Mouse (Mus musculus): ENCODE results near the gene 4931409K22Rik.
A peak's percentile ranks its signal among the peaks of the same experiment; 100 is the strongest.
"Not testable (repeated sequence)": the region's sequence is repeated elsewhere in the genome, so short reads cannot be mapped to it uniquely, and the experiment has no call there.

The 4931409K22Rik gene

DNA sequence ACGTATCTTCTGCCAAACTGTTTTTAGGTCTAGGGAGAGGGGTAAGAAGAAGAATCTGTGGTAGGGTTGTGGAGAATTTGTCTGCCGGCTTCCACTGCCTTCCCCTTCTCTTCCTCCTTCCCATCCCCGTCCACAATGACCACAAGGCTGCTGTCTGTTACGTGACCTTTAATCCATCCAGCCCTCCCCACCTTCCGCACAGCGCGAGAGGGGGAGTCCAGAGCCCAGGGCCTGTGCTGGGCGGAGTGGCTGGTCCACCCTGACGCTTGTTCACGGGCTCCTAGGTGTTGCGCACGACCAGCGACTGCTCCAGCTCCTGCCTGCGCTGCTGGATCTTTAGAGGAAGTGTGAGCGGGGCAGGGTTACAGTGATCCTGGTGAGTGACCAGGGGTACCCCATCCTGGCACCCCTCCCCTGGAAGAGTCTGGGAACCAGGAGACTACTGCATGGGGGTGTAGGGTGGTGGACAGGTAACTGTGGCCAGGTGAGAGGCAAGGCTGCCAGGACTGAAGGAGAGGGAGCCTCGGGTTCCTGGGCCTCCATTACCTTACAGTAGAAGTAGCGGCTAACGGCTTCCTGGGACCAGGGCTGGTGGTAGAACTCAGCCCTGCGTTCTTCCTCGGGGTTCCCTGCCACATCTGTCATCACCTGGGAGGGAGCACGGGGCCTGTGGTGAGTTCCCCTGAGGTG is 36.0 kb upstream of the 4931409K22Rik start:
- DNase-seq: peak in 1 of 2 experiments; percentile 24

DNA sequence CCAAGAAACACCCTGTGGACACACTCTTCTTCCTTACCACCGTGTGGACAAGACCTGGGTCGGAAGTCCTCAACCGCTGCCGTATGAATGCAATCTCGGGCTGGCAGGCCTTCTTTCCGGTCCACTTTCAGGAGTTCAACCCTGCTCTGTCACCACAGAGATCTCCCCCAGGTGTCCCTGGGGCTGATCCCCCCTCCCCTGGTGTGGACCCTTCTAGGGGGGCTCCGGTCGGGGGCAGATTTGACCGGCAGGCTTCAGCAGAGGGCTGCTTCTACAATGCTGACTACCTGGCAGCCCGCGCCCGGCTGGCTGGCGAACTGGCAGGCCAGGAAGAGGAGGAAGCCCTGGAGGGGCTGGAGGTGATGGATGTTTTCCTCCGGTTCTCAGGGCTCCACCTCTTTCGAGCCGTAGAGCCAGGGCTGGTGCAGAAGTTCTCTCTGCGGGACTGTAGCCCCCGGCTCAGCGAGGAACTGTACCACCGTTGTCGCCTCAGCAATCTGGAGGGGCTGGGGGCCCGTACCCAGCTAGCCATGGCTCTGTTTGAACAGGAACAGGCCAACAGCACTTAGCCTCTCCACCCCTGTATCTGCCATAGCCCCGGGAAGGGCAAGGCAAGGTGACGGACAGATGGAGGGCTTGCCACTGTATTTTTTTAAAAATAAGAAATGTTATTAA is 35.3 kb upstream of the 4931409K22Rik start:
- peak in 1 of 2 experiments; percentile 31 for DNase-seq

GRCm38 (mm10) chr5:24591268-24591721 is 34.7 kb upstream of the 4931409K22Rik start:
- DNase-seq: peak in 1 of 2 experiments; percentile 27

DNA sequence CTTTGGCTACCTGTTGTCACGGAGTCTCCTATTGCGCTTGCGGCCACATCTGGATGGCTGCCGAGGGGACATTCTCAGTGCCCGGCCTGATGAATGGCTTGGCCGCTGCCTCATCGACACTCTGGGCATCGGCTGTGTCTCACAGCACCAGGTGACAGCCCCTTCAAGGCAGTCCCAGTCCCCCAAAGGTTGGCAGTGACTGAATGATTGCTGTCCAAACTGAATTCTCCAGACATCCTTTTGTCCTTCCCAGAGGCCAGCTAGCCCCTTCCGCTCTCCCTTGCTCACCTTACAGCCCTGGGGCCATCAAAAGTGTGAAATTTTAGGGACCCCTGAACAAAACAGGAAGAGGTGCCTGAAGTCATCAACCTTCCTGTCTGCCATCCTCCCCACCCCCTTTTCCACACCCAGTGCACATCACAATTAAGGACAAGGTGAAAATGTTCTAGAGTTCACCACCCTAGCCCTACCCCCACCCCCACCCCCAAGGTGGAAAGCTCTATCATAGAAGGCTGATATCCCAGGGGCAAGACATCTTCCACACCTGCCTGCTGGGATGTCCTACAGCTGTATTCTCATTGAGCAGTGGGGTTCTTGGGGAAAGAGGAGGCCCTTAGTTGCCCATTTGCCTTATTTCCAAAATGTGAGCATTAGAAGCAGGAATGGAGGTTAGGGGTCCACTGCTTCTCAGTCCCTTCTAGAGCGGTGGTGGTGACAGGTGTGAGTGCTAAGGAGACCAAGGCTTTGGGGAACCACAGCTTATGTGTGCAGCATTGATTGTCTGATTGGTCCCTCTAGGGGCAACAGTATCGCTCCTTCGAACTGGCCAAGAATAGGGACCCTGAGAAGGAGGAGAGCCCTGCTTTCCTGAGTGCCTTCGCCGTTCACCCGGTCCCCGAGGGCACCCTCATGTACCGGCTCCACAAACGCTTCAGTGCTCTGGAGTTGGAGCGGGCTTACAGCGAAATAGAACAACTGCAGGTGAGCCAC is 33.2 kb upstream of the 4931409K22Rik start:
- DNase-seq: peak in 1 of 2 experiments; percentile 4

DNA sequence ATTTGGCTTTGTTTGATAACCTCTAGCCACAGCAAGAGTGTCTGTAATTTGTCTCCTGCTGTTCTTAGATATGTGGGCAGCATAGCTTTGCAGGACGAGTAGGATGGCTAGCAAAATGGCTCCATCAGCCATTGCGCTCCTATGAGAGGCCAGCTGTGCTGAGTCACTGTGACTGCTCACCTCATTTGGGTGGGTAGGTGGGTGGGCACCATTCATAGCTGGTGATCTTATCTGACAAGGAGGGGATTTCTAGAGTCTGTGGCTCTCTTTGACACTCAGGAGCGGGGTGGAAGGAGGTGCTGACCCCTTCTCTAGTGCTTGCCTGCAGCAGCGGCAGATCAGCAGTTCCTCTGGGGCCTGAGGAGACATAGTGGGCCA is 30.6 kb upstream of the 4931409K22Rik start:
- peak in 1 of 2 experiments; percentile 20 for DNase-seq

- peak; percentile 85 to 86 for DNase-seq
Measured at GRCm38 (mm10) chr5:24586547-24587199, 30.1 kb upstream of the 4931409K22Rik start, which contains the start of gene Chpf2. TSS of gene Chpf2 (plus strand) at chr5:24586741.

- no peak for DNase-seq
Measured at GRCm38 (mm10) chr5:24586106-24586505, 29.5 kb upstream of the 4931409K22Rik start.

DNA sequence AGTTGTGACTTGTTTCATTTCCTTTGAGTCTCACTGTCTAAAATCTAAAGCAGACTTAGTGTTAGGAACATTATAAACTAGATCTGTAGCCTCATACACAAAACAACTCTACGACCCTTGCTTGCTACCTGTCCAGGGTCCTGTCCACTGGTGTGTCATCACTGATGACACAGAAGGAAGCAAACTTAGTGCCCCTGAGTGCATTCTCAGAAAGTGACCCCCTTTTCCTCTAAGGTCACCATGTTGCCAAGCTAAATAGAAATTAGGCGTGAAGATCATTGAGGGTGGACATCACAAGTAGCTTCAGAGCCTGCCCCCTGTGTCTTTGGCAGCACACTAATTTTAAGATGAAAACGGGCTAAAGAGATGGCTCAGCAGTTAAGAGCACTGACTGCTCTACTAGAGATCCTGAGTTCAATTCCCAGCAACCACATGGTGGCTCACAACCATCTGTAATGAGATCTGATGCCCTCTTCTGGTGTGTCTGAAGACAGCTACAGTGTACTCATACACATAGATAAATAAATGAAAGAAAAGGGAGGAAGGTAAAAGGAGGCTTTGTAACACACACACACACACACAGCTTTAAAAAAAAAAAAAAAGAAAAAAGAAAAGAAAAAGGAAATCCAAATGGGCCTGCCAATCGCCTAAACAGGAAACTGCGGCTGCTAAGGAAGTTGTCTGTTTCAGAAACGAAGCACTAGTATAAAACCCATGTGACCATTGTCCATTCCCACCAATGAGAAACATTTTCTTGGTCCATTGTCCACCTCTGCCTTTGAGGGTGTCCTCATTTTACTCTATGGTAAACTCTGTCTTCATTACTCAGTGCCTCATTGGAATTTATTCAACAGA is 21.7 kb upstream of the 4931409K22Rik start:
- no peak for DNase-seq

DNA sequence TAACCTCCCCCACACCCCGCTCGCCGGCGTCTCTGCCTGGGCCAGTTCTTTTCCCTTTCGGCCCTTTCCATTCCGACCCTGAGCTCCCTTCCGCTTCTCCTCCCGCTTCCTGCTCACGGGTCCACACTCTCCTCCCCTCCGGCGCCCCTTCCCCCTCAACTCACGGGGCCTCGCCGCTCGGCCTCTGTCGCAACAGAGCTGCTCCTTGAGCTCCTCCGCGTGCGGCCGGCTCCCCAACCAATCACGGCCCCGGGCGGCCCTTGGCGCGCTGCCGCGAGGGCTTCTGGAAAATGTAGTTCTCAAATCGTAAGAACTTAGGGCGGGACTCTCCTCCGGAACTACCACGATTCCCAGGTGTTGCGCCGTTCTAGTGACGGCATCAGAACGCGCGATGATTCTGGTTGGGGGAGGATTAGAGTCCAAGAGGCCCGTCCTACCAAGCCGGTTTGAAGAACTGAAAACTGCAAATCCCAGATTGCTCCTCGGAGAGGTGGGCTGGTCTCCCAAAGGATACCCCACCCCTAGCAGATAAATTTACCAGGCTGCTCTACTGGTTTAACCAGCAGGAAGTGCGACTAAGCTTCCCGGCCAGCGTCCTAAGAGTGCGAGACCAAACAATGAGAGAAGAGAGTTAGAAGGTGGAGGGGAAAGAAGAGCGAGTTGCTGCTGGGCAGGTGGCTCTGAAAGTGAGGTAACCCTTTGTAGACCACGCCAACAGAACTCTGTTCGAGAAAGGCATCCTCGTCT is 20.7 kb upstream of the 4931409K22Rik start, which contains the start of gene Abcf2:
Abcf2 (minus strand) TSS at position 285 of the 747 bp plus-strand sequence.
- peak; percentile 100 for DNase-seq

DNA sequence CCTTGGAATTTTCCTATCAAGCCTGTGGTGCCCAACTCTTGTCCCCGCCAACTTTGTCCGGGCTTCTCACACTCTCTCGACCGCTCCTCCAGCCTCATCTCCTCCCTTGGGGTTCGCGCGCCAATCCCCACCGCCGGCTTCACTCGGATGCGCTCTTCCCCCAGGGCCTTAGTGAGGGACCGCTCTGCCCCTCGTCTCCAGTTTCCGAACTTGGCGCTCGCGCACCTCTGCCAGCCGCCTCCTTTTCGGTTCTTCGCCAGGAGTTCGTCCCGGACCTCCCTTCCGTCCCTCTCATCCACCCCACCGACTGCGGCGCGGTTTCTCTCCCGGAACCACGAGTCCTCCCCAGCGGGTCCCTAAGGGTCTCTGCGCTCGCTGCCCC is 20.2 kb upstream of the 4931409K22Rik start:
- no peak for DNase-seq

DNA sequence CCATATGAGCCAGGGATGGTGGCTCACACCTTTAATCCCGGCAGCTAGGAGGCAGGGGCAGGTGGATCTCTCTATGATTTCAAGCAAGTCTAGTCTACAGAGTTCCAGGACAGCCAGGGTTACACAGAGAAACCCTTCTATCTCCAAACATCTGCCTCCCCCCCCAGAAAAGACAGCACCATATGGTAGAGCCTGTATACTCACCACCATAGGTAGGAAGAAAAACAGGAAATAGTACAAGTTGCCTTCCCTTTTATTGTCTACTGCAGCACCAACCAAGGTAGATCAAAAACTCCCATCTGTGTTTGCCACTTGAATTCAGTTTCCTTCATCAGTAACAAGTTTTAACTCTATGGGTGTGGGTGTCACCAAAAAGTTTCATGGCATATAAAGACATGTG is 19.3 kb upstream of the 4931409K22Rik start:
- DNase-seq: no peak

GRCm38 (mm10) chr5:24555335-24555734 is 1.3 kb downstream of the 4931409K22Rik start:
- DNase-seq: not testable (repeated sequence)

GRCm38 (mm10) chr5:24553621-24554244 is 2.9 kb downstream of the 4931409K22Rik start:
- DNase-seq: no peak

- DNase-seq: no peak
Measured at GRCm38 (mm10) chr5:24551317-24551688, 5.3 kb downstream of the 4931409K22Rik start.

GRCm38 (mm10) chr5:24550598-24551316 is 5.9 kb downstream of the 4931409K22Rik start:
- DNase-seq: peak; percentile 43 to 56

DNA sequence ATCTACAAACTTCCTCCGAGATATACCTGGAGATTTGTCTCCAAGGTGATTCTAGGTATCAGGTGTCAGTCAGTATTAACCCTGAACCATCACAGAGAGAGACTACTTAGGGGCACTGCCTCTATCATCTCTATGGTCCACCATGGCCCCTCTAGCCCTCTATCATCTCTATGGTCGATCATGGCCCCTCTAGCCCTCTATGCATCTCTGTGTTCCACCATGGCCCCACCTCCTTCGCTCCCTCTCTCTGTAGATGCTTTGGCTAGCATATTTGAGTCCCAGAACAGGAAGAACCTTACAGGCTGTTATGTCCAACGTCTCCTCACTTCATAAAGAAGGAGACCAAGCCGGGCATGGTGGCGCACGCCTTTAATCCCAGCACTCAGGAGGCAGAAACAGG is 14.0 kb downstream of the 4931409K22Rik start:
- DNase-seq: no peak

GRCm38 (mm10) chr5:24541144-24541569 is 15.5 kb downstream of the 4931409K22Rik start:
- no peak for DNase-seq

DNA sequence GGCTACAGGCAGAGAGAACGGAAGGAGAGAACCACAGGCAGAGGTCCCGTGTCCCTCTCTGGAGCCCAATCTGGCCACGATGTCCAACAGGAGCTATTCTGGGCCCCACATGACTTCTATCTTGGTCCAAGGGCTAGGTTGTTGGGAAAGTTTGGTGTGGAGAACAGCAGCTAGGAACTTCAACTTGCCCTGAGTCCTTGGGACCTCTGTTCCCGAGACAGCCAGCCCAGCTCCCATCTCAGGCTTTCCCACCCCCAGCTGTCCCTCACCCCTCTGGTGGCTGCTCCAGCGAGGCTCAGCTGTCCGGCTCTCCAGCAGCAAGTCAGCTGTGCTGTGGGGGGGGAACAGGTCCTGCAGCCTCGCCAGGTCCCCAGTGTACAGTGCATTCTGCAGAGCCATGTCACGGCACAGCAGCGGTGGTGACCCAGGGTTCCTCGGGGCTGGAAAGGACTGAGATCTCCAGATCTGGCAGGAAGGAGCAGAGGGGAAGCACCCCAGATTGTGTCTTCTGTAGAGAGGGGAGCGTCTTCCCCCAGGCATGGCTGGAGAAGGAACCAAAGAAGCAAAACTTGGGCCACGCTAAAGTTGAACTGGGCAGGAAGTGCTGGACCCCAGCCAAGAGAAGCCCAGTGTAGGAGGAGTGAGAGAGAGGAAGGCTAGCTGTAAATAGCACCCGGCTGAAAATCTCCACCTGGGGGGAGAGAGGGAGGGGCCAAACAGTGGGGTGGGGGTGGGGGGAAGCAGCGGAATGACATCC is 16.0 kb downstream of the 4931409K22Rik start, which contains the start of gene Asb10:
Asb10 (minus strand) TSS at position 592 of the 757 bp plus-strand sequence.
- DNase-seq: peak in 1 of 2 experiments; percentile 40
